Mouse (Mus musculus): ENCODE results near the gene Ackr3.

The Ackr3 gene

GRCm38 (mm10) chr1:90204821-90205220 is 1.0 kb downstream of the Ackr3 start:
- DNase-seq (ENCODE audit: low read depth, low spot score) = no peak

DNA sequence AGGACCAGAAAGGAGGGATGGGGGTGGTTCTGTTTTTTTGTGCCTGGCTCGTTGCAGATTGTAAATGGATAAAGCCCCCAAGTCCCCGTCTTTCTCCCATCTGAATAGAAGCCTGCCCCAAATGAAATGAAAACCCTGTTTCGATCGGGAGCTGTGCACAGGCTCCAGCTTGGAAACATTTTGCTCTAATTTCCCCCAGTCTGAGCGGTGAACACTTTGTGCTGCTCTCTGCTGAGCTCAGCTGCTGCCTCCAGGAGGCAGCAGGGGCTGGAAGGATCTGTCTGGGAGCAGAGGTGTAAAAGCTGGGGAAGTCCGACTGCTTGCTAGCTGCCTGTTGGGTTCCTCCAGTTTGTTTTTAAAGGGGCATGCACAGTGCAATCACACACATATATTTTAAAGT is 1.4 kb downstream of the Ackr3 start:
- peak; percentile 58 for DNase-seq (ENCODE audit: low read depth, low spot score)

DNA sequence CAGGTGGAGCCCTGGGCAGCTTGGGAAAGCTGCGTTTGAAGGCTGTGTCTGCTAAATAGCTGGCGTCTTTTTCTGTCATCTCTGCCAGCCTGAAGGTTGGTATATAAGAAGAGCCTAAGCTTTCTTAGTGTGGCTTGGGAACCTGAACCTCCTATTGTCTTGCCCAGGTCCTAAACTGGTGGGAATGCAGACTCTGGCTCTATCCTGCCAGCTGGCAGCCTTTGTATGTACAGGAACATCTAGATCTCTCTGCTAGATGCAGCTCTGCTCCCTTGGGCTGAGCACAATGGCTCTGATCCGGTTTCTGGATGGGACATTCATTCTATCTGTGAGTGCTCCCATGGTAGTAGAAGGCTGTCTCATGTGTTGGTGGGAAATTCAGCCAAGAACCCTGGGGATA is 2.9 kb downstream of the Ackr3 start:
- DNase-seq (ENCODE audit: low read depth, low spot score) = no peak

- DNase-seq (ENCODE audit: low read depth, low spot score) = no peak
These were observed 3.5 kb downstream of the Ackr3 start for GRCm38 (mm10) chr1:90207279-90207678.

DNA sequence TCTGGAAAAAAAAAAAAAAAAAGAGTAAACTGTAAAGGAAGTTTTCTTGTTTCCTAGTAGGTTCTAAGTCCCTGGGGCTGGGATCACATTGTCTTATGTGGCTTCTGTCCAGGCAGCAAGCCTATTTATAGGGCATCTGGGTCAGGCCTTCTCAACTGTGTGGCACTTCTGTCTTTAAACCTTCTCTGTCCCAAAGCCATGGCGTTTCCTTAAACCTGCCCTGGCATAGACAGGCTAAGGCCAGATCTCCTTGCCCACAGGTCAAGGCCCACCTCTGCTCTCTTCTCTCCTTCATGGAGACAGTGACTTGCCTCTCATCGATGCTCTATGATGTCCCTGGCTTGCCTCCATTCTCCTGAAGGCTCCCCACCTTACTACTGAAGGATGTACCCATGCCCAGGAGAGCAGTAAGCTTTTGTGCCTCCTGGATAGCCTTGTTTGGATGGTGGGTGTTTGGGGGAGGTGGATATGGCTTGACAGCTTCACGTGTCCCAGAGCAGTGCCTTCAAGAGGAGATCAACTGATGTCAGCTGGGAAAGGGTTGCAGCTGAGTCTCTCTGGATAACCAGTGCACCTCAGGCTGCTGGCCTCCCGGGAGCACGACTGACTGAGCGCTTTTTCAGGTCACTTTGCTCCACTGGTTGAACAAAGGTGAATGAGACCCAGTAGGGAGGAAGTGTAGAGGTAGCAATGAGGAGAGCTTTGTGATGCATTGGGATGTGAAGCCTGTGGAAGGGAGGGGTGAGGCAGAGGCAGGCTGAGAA is 4.1 kb downstream of the Ackr3 start:
- peak; percentile 49 for DNase-seq (ENCODE audit: low read depth, low spot score)

DNA sequence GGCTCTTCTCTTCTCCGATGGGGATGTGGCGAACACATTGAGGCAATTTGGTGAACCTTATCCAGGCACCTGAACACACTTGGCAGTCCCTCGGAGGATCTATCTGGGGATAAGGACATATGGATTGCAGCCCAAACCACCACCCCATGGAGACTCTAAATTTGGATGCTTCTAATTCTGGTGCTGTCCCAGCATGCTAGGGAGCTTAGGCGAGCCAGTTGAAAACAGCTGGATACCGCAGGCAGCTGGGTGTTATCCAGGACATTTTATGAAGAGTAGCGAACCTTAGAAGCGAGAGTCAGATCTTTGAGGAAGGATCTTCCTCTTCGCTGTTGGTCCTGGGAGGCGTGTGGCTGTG is 4.7 kb downstream of the Ackr3 start:
- DNase-seq (ENCODE audit: low read depth, low spot score) = peak; percentile 21

DNA sequence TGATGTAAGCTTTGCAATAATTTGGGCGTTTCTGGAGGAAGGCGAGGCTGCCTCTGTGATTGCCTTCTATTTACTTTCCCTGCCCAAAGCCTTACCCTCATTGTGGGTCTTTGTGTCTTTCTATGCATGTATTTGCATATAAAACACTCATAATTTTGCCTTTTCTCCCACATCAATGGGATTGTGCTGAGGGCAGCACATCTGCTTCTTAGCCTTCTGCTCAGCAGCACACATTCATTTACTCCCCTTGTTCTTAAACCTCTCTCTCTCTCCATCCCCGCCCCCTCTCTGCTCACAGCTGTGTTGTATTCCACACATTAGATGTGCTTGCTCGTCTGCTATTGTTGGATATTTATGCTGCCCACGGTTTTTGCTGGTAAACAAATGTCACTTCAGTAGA is 5.3 kb downstream of the Ackr3 start:
- DNase-seq (ENCODE audit: low read depth, low spot score) = no peak

- no peak for DNase-seq (ENCODE audit: low read depth, low spot score)
These were observed 6.0 kb downstream of the Ackr3 start for GRCm38 (mm10) chr1:90209741-90210140.

GRCm38 (mm10) chr1:90210346-90210745 is 6.6 kb downstream of the Ackr3 start:
- no peak for DNase-seq (ENCODE audit: low read depth, low spot score)

GRCm38 (mm10) chr1:90210761-90211160 is 7.0 kb downstream of the Ackr3 start:
- no peak for DNase-seq (ENCODE audit: low read depth, low spot score)

- no peak for DNase-seq (ENCODE audit: low read depth, low spot score)
These were observed 8.6 kb downstream of the Ackr3 start for GRCm38 (mm10) chr1:90212376-90212775.

DNA sequence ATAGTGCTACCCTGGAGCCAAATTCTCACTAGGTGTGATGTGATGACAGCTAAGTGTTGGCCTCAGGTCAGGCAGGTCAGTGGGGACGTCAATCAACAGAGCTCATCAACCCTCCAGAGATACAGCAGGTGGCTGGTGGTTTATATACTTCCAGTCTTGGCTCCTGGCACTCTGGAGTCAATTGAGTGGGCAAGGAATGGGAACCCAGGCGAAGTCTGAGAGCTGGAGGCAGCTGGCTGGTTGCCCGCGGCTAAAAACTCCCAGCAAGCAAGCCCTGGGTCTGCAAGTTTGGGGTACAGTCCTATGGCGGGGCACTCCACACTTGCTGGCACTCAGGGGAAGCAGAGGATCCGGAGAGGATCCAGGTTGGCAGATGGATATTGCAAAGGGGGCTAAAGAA is 9.1 kb downstream of the Ackr3 start:
- no peak for DNase-seq (ENCODE audit: low read depth, low spot score)

GRCm38 (mm10) chr1:90214021-90214420 is 10.2 kb downstream of the Ackr3 start:
- no peak for DNase-seq (ENCODE audit: low read depth, low spot score)

GRCm38 (mm10) chr1:90214926-90215325 is 11.1 kb downstream of the Ackr3 start:
- DNase-seq (ENCODE audit: low read depth, low spot score) = no peak

DNA sequence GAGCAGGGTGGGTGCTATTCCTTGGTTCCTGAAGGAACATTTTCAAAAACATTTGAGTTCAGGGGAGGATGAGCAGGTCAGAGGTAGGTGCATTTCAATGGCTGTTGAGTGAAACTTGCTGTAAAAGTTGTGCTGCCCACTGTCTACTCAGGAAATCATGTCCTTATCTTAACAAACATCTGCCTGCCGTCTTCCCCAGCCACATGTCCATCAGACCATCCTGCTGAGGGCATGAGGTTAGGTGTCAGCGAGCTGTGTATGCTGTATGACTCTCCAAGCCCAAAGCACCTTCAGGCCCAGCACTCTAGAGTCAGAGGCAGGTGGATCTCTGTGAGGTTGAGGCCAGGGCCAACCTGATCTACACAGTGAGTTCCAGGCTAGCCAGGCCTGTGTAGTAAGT is 12.1 kb downstream of the Ackr3 start:
- DNase-seq (ENCODE audit: low read depth, low spot score) = no peak

GRCm38 (mm10) chr1:90216395-90216794 is 12.6 kb downstream of the Ackr3 start:
- DNase-seq (ENCODE audit: low read depth, low spot score) = no peak

DNA sequence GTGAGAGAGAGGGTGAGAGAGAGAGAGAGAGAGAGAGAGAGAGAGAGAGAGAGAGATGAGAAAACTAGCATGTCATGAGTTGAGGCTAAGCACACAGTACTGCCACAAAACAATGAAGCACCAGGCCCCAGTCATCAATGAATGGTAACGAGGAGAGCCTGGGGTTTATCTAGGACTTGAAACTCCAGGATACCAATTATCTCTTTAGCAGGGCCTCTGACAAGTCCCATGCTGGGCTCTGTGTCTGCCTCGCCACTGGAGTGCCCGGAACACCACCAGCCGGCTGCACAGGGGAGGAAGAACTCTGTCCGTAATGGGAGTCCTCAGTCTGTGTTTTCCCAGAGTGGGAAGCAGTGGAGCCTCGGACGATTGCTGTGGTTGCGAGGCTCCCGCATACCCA is 16.5 kb downstream of the Ackr3 start:
- no peak for DNase-seq (ENCODE audit: low read depth, low spot score)

DNA sequence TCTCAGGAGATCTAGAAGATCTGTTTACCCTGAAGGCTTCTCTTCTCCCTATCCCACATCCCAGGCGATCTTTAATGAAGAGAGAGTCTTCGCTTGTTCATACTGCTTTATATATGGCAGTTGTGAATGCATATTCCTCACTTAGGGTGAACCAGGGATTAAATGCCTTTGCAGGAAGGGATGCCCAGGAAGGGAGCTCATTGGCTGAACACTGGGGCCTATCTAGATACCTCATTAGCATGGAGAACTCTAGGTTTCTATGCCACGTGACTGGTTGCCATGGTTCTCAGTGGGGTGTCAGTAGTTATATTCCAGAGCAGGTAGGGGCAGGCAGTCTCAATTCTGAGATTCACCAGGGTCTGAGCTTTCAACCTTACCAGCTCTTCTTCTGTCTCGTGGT is 17.1 kb downstream of the Ackr3 start:
- DNase-seq (ENCODE audit: low read depth, low spot score) = no peak

DNA sequence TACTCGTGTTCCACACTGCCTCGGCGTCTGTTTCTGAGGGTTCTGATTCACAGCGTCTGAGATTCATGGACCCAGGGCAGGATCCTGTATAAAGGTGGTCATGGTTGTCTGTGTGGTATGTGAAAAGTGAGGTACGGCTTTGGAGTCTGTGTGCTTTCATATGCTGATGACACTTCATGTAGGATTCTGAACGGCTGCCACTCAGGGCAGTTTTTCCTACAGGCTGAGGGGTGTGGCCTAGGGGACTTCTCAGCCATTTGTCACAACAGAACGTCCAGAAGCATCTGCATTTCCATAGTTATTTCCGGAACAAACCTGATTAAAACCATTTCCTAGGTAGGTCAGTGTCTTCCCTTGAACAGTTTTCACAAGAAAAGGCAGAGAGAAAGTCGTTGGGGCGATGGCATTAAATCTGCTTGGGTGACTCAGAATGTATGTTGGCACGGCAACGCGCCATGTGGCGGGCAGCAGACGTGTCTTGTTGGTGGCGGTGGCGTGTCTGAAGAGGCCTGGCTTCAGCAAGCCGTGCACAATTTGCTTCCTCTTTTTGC is 18.1 kb downstream of the Ackr3 start:
- DNase-seq (ENCODE audit: low read depth, low spot score) = peak; percentile 81

GRCm38 (mm10) chr1:90222427-90222901 is 18.7 kb downstream of the Ackr3 start:
- no peak for DNase-seq (ENCODE audit: low read depth, low spot score)

DNA sequence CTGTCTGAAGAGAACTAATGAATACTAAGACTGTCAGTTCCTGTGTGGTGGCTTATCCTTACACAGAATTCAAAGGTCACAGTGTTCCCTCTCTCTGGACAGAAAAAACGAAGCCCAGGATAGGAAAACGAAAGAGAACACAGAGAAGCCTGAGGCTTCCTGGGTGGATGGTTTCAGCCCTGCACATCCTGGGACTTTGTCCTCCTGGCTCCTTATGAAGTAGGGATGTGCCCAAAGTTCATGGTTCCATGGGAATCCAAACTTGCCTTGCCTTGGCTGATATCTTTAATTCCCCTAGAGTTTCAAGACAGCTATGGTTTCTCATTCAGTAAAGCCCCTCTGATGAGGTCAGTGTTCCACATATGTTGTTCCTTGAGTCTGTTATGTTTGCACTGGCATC is 19.2 kb downstream of the Ackr3 start:
- no peak for DNase-seq (ENCODE audit: low read depth, low spot score)

DNA sequence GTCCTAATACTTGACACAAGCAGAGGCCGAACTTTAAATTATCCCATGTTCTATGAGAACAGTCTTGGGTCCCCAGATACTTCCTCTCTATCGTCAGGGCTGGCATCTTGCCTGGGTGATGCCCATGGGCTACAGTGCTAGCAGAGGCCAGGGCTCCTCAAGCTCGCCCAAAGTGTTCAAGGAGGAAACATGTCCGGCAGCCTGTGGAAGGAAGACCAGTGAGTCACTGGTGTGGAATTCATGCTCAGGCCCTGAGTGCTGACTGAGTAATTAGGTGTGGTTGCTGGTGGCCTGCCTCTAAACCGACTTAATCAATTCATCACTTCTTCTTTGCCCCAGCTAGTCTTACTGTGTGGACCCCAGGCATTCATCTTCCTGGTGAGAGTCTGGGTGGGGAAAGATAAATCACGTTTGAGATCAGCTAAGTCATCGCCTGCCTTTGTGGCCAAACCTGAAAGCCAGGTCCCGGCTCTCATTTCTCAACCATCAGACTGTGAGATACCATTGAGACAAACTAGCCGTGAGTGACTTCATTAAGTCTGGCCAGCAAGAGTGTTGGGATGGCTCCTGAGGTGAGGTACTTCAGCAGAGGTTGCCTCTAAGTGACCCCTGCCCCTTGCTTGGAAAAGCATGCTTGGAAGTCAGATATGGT is 21.9 kb downstream of the Ackr3 start:
- DNase-seq (ENCODE audit: low read depth, low spot score) = no peak

- no peak for DNase-seq (ENCODE audit: low read depth, low spot score)
These were observed 24.0 kb downstream of the Ackr3 start for GRCm38 (mm10) chr1:90227684-90228322.

All from ZHBTc4 (cell line).